Mouse (Mus musculus): ENCODE results near the gene Ncaph2.

The Ncaph2 gene

GRCm38 (mm10) chr15:89355241-89356187 lies at the start of gene Ncaph2, which contains the start of gene Lmf2:
Gene Ncaph2 (plus strand): TSS chr15:89355719.
Gene Lmf2 (minus strand): TSS chr15:89355659.
- peak; percentile 96 for DNase-seq (ENCODE audit: low spot score in 2 of 2)

- no peak for DNase-seq (ENCODE audit: low spot score in 2 of 2)
Observed at GRCm38 (mm10) chr15:89305966-89306365, 49.6 kb upstream of the Ncaph2 start.

- DNase-seq (ENCODE audit: low spot score in 2 of 2) = peak; percentile 18 to 20
Observed at GRCm38 (mm10) chr15:89307461-89307860, 48.1 kb upstream of the Ncaph2 start.

DNA sequence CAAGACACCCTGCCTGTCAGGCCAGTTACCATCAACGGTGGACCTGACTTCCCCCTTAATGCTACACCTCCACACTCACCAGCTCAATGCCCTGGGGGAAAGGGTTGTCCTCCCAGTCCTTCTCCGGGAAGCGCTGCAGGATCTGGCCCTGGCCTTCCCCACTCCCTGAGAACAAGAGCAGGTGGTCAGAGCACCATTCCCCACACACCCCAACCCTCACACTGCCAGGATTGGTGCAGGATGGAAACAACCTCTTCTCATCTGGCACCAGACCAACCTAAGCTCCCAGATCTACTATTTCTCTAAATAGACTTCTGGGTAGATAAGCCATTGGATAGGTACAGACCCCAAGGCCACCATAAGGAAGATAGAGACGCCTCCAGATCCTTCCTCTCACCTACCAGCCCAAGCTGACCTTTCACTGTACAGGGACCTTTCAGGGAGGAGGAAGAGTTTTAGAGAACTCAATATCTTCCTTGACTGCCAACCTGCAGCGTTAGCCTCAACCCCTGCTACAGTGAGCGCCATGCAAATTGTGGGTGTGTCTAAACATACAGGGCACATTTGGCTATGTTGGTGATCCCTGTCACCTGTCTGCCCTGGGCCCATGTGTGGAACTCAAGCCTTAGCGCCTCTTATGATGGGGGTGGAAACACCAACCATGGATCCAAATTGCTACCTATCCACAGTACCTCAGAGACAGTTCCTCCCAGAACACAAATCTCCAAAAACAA lies 46.9 kb upstream of the Ncaph2 start:
- peak; percentile 23 to 26 for DNase-seq (ENCODE audit: low spot score in 2 of 2)

DNA sequence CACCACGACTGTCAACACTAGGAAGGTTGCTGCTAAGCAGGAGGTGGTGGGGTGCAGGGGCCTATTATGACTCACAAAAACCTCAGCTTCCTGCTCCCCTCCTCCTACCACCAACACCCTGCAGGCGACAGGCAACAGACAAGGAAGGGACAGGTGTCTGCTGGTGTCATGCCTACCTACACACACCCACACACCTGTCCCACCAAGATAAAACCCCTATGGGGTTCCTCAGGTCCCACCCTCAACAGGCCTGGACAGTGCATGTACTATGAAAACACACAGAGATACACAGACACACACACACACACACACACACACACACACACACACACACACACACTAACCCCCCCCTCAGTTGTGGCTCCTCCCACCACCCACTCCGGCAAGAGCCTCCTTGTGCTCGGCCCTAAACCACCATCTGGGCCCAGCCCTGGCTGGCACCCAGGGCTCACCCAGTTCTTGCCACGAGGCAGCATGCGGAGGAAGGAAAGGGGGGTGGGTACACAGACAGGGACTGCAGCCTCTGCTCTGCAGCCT lies 45.5 kb upstream of the Ncaph2 start:
- DNase-seq (ENCODE audit: low spot score in 2 of 2) = peak; percentile 54 to 55

DNA sequence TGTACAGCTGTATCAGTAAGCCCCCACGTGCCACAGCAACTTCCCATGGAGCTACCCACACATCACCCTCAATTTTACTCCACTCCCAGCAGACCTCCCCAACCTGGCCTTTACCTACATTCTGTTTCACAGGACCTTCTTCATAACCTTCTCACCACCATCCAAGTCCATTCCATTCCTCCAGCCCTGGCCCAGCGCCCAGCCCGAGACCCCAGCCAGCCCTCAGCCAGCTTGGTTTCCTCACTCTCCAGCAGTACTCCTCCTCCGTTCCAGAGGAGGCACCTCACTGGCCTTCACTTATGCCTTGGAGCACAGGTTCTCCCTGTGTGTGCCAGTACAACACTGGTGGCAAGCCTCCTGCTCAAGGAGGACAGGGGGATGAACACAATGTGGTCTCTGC lies 42.2 kb upstream of the Ncaph2 start:
- DNase-seq (ENCODE audit: low spot score in 2 of 2) = no peak

DNA sequence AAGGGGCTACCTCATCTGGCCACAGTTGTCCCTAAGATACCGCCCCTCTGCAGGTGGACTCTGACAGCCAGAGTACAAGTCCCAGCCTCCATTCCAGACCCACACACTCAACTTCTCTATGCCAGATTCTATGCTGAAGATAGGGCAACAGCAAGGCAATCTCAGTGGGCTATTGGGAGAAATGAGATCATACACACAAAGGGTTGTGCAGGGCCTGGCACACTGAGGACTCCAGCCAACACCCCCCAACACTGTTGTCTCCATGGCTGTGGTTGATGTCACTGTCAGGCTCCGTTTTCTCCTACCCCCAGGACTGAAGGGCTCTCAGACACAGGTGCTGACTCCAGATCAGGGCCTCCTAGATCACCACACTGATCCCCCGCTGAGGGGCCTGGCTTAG lies 41.4 kb upstream of the Ncaph2 start:
- no peak for DNase-seq (ENCODE audit: low spot score in 2 of 2)

- DNase-seq (ENCODE audit: low spot score in 2 of 2) = peak; percentile 57 to 60
Observed at GRCm38 (mm10) chr15:89314511-89315189, 40.9 kb upstream of the Ncaph2 start.

- DNase-seq (ENCODE audit: low spot score in 2 of 2) = peak; percentile 98
Observed at GRCm38 (mm10) chr15:89315190-89315731, 40.3 kb upstream of the Ncaph2 start, which contains the start of gene Sbf1. Gene Sbf1 (minus strand): TSS chr15:89315311.

GRCm38 (mm10) chr15:89316146-89316545 lies 39.4 kb upstream of the Ncaph2 start:
- DNase-seq (ENCODE audit: low spot score in 2 of 2) = peak in 1 of 2 experiments; percentile 23

DNA sequence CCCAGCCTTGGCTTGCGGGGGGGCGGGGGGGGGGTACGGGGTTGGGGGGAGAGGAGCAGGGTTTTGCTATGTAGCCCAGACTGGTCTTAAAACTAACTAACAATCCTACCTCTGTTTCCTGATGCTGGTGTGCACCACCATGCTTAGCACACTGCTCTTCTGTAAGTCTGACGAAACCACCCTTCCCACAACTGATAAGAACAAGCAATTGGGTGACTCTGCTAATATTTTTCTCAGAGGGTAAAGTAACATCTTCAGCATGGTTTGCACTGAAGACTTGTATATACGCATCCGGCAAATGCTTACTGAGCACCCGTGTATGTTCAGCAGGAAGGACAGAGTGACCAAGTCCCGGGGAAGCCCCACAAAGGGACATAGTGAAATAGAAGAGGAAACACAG lies 34.3 kb upstream of the Ncaph2 start:
- no peak for DNase-seq (ENCODE audit: low spot score in 2 of 2)

- DNase-seq (ENCODE audit: low spot score in 2 of 2) = no peak
Observed at GRCm38 (mm10) chr15:89322670-89323522, 32.6 kb upstream of the Ncaph2 start, which contains the start of gene Adm2. Gene Adm2 (plus strand): TSS chr15:89322720.

DNA sequence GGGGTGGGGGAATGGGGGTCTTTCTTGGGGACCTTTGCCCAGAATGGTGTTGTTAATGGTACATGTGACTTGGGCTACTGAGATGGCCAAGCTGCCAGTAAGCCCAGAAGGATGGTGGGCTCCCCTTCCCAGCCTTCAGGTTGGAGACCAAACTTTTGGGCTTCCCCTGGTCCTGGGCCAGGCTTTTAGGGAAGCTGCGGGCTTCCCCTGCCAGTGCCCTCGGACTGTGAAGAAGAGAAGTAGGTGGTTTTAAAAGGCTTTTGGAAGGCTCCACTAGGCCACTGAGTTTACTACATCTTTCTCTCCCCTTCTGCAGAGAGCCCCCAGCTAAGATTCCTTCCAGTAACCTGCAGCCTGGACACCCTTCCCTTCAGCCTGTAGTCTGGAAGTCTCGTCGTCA lies 31.9 kb upstream of the Ncaph2 start:
- no peak for DNase-seq (ENCODE audit: low spot score in 2 of 2)

DNA sequence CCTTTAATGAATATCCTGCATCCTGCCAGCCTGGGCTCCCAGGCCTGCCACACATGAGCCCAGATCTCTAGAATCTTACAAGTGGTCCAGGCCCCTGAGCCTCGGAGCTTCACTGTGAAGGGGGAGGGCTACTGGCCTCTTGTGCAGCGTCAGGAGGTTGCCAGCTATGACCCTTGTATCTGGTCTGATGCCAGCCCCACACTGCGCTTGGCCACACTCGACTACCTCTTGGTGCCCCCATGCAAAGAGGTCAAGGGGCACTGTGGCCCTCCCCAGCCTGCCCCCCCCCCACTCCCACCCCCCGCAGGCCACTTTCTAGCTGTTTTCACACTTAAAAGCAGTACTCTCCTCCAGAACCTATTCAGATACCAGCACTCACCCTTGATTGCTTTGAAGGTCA lies 29.1 kb upstream of the Ncaph2 start:
- DNase-seq (ENCODE audit: low spot score in 2 of 2) = no peak

GRCm38 (mm10) chr15:89334271-89334670 lies 21.2 kb upstream of the Ncaph2 start, which contains the start of gene Miox:
Gene Miox (plus strand): TSS chr15:89334398.
- no peak for DNase-seq (ENCODE audit: low spot score in 2 of 2)

DNA sequence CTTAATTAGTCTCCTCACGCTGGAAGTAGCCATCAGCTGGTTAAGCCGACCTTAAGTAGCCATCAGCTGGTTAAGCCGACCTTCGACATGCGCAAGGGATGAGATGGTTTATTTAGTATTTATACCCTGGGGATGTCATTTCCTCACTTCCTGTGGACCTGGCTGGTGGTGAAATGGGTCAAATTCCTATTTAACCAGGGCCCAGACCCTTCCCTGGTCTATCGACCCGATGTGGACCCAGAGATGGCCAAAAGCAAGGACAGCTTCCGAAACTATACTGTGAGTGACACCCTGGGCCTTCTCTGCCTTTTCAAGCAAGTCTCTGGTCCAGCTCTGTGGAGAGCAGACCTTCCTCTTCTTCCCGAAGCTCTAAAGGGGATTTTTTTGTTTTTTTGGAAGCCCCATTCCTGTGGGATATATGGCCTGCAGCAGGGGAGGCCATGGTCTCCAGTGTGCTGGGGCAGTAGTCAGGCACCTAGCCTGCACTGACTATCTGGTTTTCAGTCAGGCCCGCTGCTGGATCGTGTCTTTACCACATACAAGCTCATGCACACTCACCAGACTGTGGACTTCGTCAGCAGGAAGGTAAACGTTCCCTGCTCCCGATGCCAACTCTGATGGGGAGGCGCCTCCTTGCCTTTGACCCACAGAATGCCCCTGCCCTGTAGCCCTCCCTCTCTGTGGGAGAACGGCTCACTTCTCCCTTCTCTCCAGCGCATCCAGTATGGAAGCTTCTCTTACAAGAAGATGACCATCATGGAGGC lies 20.6 kb upstream of the Ncaph2 start:
- no peak for DNase-seq (ENCODE audit: low spot score in 2 of 2)

GRCm38 (mm10) chr15:89336422-89336821 lies 19.1 kb upstream of the Ncaph2 start:
- DNase-seq (ENCODE audit: low spot score in 2 of 2) = no peak

- DNase-seq (ENCODE audit: low spot score in 2 of 2) = no peak
Observed at GRCm38 (mm10) chr15:89339696-89340095, 15.8 kb upstream of the Ncaph2 start.

GRCm38 (mm10) chr15:89340136-89340535 lies 15.4 kb upstream of the Ncaph2 start:
- no peak for DNase-seq (ENCODE audit: low spot score in 2 of 2)

DNA sequence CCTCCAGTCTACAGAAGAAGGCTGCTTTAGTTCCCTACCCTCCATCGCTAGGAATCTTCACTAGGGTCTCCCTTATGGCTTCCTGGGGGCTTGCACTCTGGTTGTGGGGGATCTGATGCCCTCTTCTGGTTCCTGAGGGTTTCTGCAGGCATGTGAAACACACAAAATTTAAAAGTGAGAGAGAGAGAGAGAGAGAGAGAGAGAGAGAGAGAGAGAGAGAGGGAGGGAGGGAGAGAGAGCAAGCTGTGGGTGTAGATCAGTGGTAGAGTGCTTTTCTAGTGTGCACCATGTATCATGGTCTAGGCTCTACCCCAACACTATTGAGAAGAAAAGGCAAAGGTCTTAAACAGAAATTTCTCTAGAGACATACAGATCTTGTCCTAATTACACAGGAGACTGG lies 13.8 kb upstream of the Ncaph2 start:
- DNase-seq (ENCODE audit: low spot score in 2 of 2) = no peak
